Mouse (Mus musculus) ES-Bruce4 (cell line): ENCODE measurements around the gene Lrch1.

Experiments
- CTCF ChIP-seq: IDR thresholded peaks from one replicate; pipeline ENCODE4 v1.8.1; 2011; ENCODE audit warnings: low read depth, low read length
- EP300 ChIP-seq: IDR thresholded peaks from 2 replicates; pipeline ENCODE4 v1.6.1; 2011; ENCODE audit warnings: low read depth, low read length; ENCODE audit not compliant: insufficient read depth
- POLR2A ChIP-seq: IDR thresholded peaks from one replicate; pipeline ENCODE4 v1.8.1; 2011; ENCODE audit warnings: low read length; ENCODE audit not compliant: insufficient read depth

DNA sequence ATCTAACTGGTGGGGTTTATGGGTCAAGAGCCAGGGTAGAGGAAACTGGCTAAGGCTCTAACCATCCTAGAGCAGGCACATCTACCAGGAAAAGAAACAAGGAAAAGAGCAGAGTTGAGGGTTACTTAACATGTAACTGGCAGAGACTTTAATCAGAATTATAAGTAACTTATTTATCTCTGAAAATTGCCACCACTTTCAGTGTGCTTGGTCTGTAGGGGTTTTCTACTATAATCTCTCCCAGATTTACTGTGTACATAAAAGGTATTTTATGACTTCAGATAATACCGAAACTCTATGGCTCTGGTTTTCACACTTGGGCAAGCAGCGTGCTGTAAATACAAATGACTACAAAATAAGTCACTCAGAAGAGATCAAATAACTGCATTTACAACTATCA lies 32.0 kb downstream of the Lrch1 start:
- TF ChIP-seq CTCF (no peak), EP300 (no peak), POLR2A (no peak)
